Comparison of ENCODE assay signal across 8 mouse cellular contexts in the genomic region with DNA sequence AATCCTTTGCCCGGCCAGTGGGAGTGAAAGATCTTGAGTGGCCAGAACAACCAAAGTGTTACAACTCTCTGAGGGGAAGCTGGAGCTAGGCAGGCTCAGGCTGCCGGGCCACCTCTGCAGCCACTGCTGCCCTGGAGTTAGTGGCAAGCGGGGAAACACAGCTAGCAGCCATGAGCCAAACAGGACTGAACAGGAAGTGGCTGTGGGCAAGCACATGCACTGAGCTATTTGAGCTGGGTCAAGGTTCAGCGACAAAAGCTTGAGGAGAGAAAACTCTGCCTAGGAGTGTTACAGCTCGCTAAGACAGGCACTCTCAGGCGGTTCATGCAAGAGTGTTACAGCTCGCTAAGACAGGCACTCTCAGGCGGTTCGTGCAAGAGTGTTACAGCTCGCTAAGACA. TPM values are rescaled to one million over a fixed set of nuclear protein-coding genes. Genes with fewer than 3 reads are reported as not detected.
DNase-seq lines count a peak whose midpoint lies in the region; ATAC-seq and TF ChIP-seq lines count a peak whose summit lies in the region.

No protein-coding gene starts in this region.

- H3K4me1 ChIP-seq in intestine, postnatal 0 days (replicated peaks; ENCODE audit: control insufficient read depth, insufficient read depth, low read length), result peaks cover 6% of the 10 kb centered on the region; the same call in 1 of the 2 replicates
- peaks cover 54% of the 10 kb centered on the region for H3K4me1 ChIP-seq in hindbrain, embryonic 13.5 days (replicated peaks)

- H3K4me3 ChIP-seq in intestine, postnatal 0 days (ENCODE audit: low read depth, low read length), result no peak overlapping the region
- H3K4me3 ChIP-seq in hindbrain, embryonic 13.5 days, result no peak overlapping the region

- ATAC-seq in intestine, postnatal 0 days, result peak; percentile 71
- no peak for ATAC-seq in hindbrain, embryonic 13.5 days (ENCODE audit: low FRiP score)

- TF ChIP-seq CTCF in intestine, postnatal 0 days (IDR thresholded peaks at IDR 0.05; ENCODE audit: low read depth), result no peak

- H3K27me3 ChIP-seq in intestine, postnatal 0 days (replicated peaks; ENCODE audit: control insufficient read depth, insufficient read depth, low read length), result no peaks in the 10 kb centered on the region
- H3K27me3 ChIP-seq in hindbrain, embryonic 13.5 days, result no peaks in the 10 kb centered on the region

- peak overlapping the region; percentile 24; the same call in 1 of the 2 replicates for H3K27ac ChIP-seq in intestine, postnatal 0 days (ENCODE audit: low read depth, low read length)
- no peak overlapping the region for H3K27ac ChIP-seq in hindbrain, embryonic 13.5 days

- H3K36me3 ChIP-seq in intestine, postnatal 0 days (ENCODE audit: control insufficient read depth, insufficient read depth), result peaks cover 6% of the 10 kb centered on the region
- peaks cover 7% of the 10 kb centered on the region for H3K36me3 ChIP-seq in hindbrain, embryonic 13.5 days

- H3K9ac ChIP-seq in intestine, postnatal 0 days (ENCODE audit: low read depth, low read length), result no peak overlapping the region
- H3K9ac ChIP-seq in hindbrain, embryonic 13.5 days, result no peak overlapping the region

- H3K9me3 ChIP-seq in intestine, postnatal 0 days (ENCODE audit: control insufficient read depth), result no peaks in the 10 kb centered on the region
- no peaks in the 10 kb centered on the region for H3K9me3 ChIP-seq in hindbrain, embryonic 13.5 days

- DNase-seq in adrenal gland, adult 2 months, result peak; percentile 32
- no peak for DNase-seq in adrenal gland, postnatal 4 days (ENCODE audit: low spot score in 2 of 2)
- peak; percentile 70 for DNase-seq in T-cell, adult 2 months (ENCODE audit: low spot score)
- peak; percentile 63 for DNase-seq in lung, postnatal 10 days
- DNase-seq in yolk sac, embryonic 10.5 days (ENCODE audit: low spot score), result peak; percentile 70
- no peak for DNase-seq in layer of hippocampus, postnatal 10 days (ENCODE audit: low spot score in 2 of 2)

- WGBS in intestine, postnatal 0 days, result 44% methylated on average over 10 of the region's 10 CpGs
- WGBS in hindbrain, embryonic 13.5 days, result 75% methylated on average over 10 of the region's 10 CpGs

- peak overlapping the region; percentile 44 for H3K4me2 ChIP-seq in intestine, postnatal 0 days (replicated peaks; ENCODE audit: low read depth)
- H3K4me2 ChIP-seq in hindbrain, embryonic 13.5 days, result no peak overlapping the region

RNA-seq across cellular contexts. Expression of gene Ywhab, which starts 12.2 kb away (rescaled TPM):
- total RNA-seq in adrenal gland, adult 2 months (2021), result 100 to 1,000 TPM; 260 to 298 TPM
- 66.5 and 75.4 TPM in 2 replicates for polyA plus RNA-seq in adrenal gland, adult 2 months (2012; rRNA removed)
- 100 to 1,000 TPM; 260 to 263 TPM for total RNA-seq in adrenal gland, postnatal 4 days (2021)
- polyA plus RNA-seq in intestine, postnatal 0 days (2015; fragmentation: Nextera tagmentation; extraction: Ambion mirVana), result 180 and 186 TPM in 2 replicates
- 100 to 1,000 TPM; 562 to 599 TPM for total RNA-seq in layer of hippocampus, postnatal 10 days (2021)
- polyA plus RNA-seq in hindbrain, embryonic 13.5 days (2015; fragmentation: Nextera tagmentation; extraction: Ambion mirVana), result 434 and 443 TPM in 2 replicates

RNA-seq across cellular contexts. Expression of gene Pabpc1l, which starts 18.3 kb away (rescaled TPM):
- 1 to 10 TPM; 1.4 to 2.6 TPM for total RNA-seq in adrenal gland, adult 2 months (2021)
- polyA plus RNA-seq in adrenal gland, adult 2 months (2012; rRNA removed), result 0.36 and 1.1 TPM in 2 replicates
- total RNA-seq in adrenal gland, postnatal 4 days (2021), result 1 to 10 TPM; 3.6 to 3.8 TPM
- 0.88 and 0.94 TPM in 2 replicates for polyA plus RNA-seq in intestine, postnatal 0 days (2015; fragmentation: Nextera tagmentation; extraction: Ambion mirVana)
- 1 to 10 TPM; 1.7 TPM for total RNA-seq in layer of hippocampus, postnatal 10 days (2021)
- 0.44 and 2.2 TPM in 2 replicates for polyA plus RNA-seq in hindbrain, embryonic 13.5 days (2015; fragmentation: Nextera tagmentation; extraction: Ambion mirVana)

Comparison
In these comparisons a context has a peak if more than half of its experiments do, and no peak if none do; other contexts are left out.
1. DNase-seq: peak in adrenal gland, adult 2 months (single experiment), T-cell, adult 2 months (single experiment), lung, postnatal 10 days (single experiment) and yolk sac, embryonic 10.5 days (single experiment); none in adrenal gland, postnatal 4 days (0 of 2) and layer of hippocampus, postnatal 10 days (0 of 2).